Mouse (Mus musculus) G1E (cell line): ENCODE data around the gene Gm4450.

ENCODE experiments used
- CTCF ChIP-seq: IDR thresholded peaks from 2 replicates; pipeline ENCODE4 v1.5.1; 2012; ENCODE audit warnings: low read depth, low read length, inconsistent platforms, mixed read lengths
- GATA1 ChIP-seq: IDR thresholded peaks from 2 replicates; pipeline ENCODE4 v1.6.1; 2012; ENCODE audit warnings: borderline replicate concordance, low read length, inconsistent platforms, mixed read lengths
- POLR2AphosphoS5 ChIP-seq: IDR thresholded peaks from 2 replicates; pipeline ENCODE4 v1.6.1; 2012; ENCODE audit warnings: low read depth, low read length, inconsistent platforms; ENCODE audit not compliant: insufficient replicate concordance

GRCm38 (mm10) chr3:98435030-98435429 is 21.9 kb downstream of the Gm4450 start:
- no peak for TF ChIP-seq CTCF
- no peak for TF ChIP-seq GATA1
- no peak for TF ChIP-seq POLR2AphosphoS5
